In the genomic region with DNA sequence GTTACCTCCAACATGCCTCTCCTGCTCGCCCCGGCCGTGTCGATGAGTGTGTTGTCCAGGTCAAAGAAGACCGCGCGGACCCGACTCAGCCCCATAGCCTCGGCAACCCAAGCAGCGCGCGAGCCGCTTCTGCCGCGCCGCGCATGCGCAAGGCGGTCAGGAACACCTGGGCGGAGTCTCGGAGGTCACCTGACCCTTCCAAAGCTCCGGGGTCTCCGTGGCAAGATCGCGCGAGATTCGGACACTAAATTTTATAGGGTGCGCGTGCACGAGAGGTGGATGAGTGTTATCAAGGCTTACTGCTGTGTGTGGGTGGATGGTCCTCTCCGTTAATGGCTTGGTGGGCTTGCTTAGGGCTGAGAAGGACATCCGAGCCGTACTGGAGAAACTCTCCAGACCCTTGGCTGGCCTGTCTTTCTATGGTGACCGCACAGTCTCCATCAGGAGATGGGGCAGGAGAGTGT, we compare ENCODE assay signal across 8 mouse cellular contexts. TPM values are rescaled to one million over a fixed set of nuclear protein-coding genes. Genes with fewer than 3 reads are reported as not detected.
DNase-seq lines count a peak whose midpoint lies in the region; ATAC-seq lines count a peak whose summit lies in the region.

A gene (minus strand): TSS at position 151 of the 464 bp plus-strand sequence.
A gene (minus strand): TSS at position 167 of the 464 bp plus-strand sequence.

- peak; percentile 93 for ATAC-seq in heart, embryonic 13.5 days (ENCODE audit: extremely low read depth, insufficient number of reproducible peaks, low FRiP score, low TSS enrichment)
- ATAC-seq in liver, embryonic 12.5 days = peak; percentile 84
- ATAC-seq in stomach, embryonic 15.5 days (ENCODE audit: insufficient read depth, low FRiP score, low read depth) = peak; percentile 92

- DNase-seq in CD4-positive, CD25-positive, alpha-beta regulatory T cell, adult 2 months (ENCODE audit: low read depth, low spot score) = peak; percentile 95
- DNase-seq in fat pad, adult 2 months (ENCODE audit: extremely low read depth, low read depth, low spot score) = peak; percentile 14
- peak; percentile 96 for DNase-seq in kidney, postnatal 10 days
- DNase-seq in natural killer cell, adult 2 months (ENCODE audit: low spot score in 2 of 2) = peak; percentile 92 to 93

- H3K4me3 ChIP-seq in brown adipose tissue, adult 24 weeks (ENCODE audit: insufficient read depth, low read depth, low read length) = peak within 1 kb of the TSS; percentile 93
- peak within 1 kb of the TSS; percentile 96 for H3K4me3 ChIP-seq in heart, embryonic 13.5 days
- H3K4me3 ChIP-seq in liver, embryonic 12.5 days = peak within 1 kb of the TSS; percentile 95
- H3K4me3 ChIP-seq in stomach, embryonic 15.5 days (replicated peaks) = peak within 1 kb of the TSS; percentile 97

- H3K9ac ChIP-seq in heart, embryonic 13.5 days = peak within 1 kb of the TSS; percentile 99
- peak within 1 kb of the TSS; percentile 100 for H3K9ac ChIP-seq in liver, embryonic 12.5 days
- H3K9ac ChIP-seq in stomach, embryonic 15.5 days = peak within 1 kb of the TSS; percentile 91

- WGBS in heart, embryonic 13.5 days = under 1% methylated on average over 34 of the region's 34 CpGs
- WGBS in liver, embryonic 12.5 days (ENCODE audit: insufficient replicate concordance) = under 1% methylated on average over 34 of the region's 34 CpGs
- WGBS in stomach, embryonic 15.5 days = under 1% methylated on average over 34 of the region's 34 CpGs

- no peaks in the 10 kb centered on the region for H3K27me3 ChIP-seq in heart, embryonic 13.5 days (replicated peaks)
- no peaks in the 10 kb centered on the region for H3K27me3 ChIP-seq in liver, embryonic 12.5 days (replicated peaks)
- H3K27me3 ChIP-seq in stomach, embryonic 15.5 days (replicated peaks) = no peaks in the 10 kb centered on the region

- H3K4me1 ChIP-seq in brown adipose tissue, adult 24 weeks (ENCODE audit: control insufficient read depth, insufficient read depth, insufficient read length, low read length) = peaks cover 10% of the 10 kb centered on the region
- H3K4me1 ChIP-seq in heart, embryonic 13.5 days = peaks cover 24% of the 10 kb centered on the region
- H3K4me1 ChIP-seq in liver, embryonic 12.5 days = peaks cover 53% of the 10 kb centered on the region
- peaks cover 12% of the 10 kb centered on the region for H3K4me1 ChIP-seq in stomach, embryonic 15.5 days

- no peaks in the 10 kb centered on the region for H3K36me3 ChIP-seq in heart, embryonic 13.5 days
- peaks cover 16% of the 10 kb centered on the region for H3K36me3 ChIP-seq in liver, embryonic 12.5 days
- no peaks in the 10 kb centered on the region for H3K36me3 ChIP-seq in stomach, embryonic 15.5 days

- H3K27ac ChIP-seq in brown adipose tissue, adult 24 weeks (replicated peaks; ENCODE audit: low read depth, low read length) = peak within 1 kb of the TSS; percentile 33; the same call in 1 of the 2 replicates
- H3K27ac ChIP-seq in heart, embryonic 13.5 days (replicated peaks) = peak within 1 kb of the TSS; percentile 82
- peak within 1 kb of the TSS; percentile 96 for H3K27ac ChIP-seq in liver, embryonic 12.5 days
- H3K27ac ChIP-seq in stomach, embryonic 15.5 days = peak within 1 kb of the TSS; percentile 83

- peak within 1 kb of the TSS; percentile 87 for H3K4me2 ChIP-seq in heart, embryonic 13.5 days
- H3K4me2 ChIP-seq in liver, embryonic 12.5 days = peak within 1 kb of the TSS; percentile 88
- H3K4me2 ChIP-seq in stomach, embryonic 15.5 days = peak within 1 kb of the TSS; percentile 83

- no peaks in the 10 kb centered on the region for H3K9me3 ChIP-seq in heart, embryonic 13.5 days
- H3K9me3 ChIP-seq in liver, embryonic 12.5 days (replicated peaks) = no peaks in the 10 kb centered on the region
- H3K9me3 ChIP-seq in stomach, embryonic 15.5 days = no peaks in the 10 kb centered on the region

RNA-seq across cellular contexts. Expression of the first gene that starts in this region (rescaled TPM):
- 5.0 and 6.6 TPM in 2 replicates for polyA plus RNA-seq in brown adipose tissue, adult 24 weeks (2012; ENCODE audit: insufficient read depth, insufficient read length, missing spikeins)
- 5.3 and 5.8 TPM in 2 replicates for polyA plus RNA-seq in heart, embryonic 13.5 days (2015; fragmentation: Nextera tagmentation; extraction: Ambion mirVana)
- 18.6 and 18.7 TPM in 2 replicates for polyA plus RNA-seq in liver, embryonic 12.5 days (2016; fragmentation: Nextera tagmentation; extraction: Ambion mirVana)
- 8.5 and 9.4 TPM in 2 replicates for polyA plus RNA-seq in stomach, embryonic 15.5 days (2015; fragmentation: Nextera tagmentation; extraction: Ambion mirVana)

RNA-seq across cellular contexts. Expression of the second gene that starts in this region (rescaled TPM):
- 2.1 and 7.1 TPM in 2 replicates for polyA plus RNA-seq in brown adipose tissue, adult 24 weeks (2012; ENCODE audit: insufficient read depth, insufficient read length, missing spikeins)
- 20.4 and 24.5 TPM in 2 replicates for polyA plus RNA-seq in heart, embryonic 13.5 days (2015; fragmentation: Nextera tagmentation; extraction: Ambion mirVana)
- polyA plus RNA-seq in liver, embryonic 12.5 days (2016; fragmentation: Nextera tagmentation; extraction: Ambion mirVana) = 74.4 and 76.2 TPM in 2 replicates
- polyA plus RNA-seq in stomach, embryonic 15.5 days (2015; fragmentation: Nextera tagmentation; extraction: Ambion mirVana) = 54.3 and 58.1 TPM in 2 replicates

Comparison
In these comparisons a context has a peak if more than half of its experiments do, and no peak if none do; other contexts are left out.
1. Peak in every context shown above with its lines: DNase-seq, ATAC-seq, H3K4me3 ChIP-seq and H3K27ac ChIP-seq.
2. DNase-seq: peak in every context shown above with its lines; median percentile 96 in kidney, postnatal 10 days; 95 in CD4-positive, CD25-positive, alpha-beta regulatory T cell, adult 2 months; 92 in natural killer cell, adult 2 months; 14 in fat pad, adult 2 months.
3. H3K27ac ChIP-seq: peak in every context shown above with its lines; median percentile 96 in liver, embryonic 12.5 days; 83 in stomach, embryonic 15.5 days; 82 in heart, embryonic 13.5 days; 33 in brown adipose tissue, adult 24 weeks.